Mouse (Mus musculus): ENCODE measurements around the gene 4921536K21Rik.

GRCm38 (mm10) chr11:3883711-3884110 lies 11.2 kb downstream of the 4921536K21Rik start:
- TF ChIP-seq POLR2A (IDR thresholded peaks at IDR 0.05; ENCODE audit: low read depth, low read length) (no peak), CTCF (conservative IDR thresholded peaks at IDR 0.05; ENCODE audit: insufficient read depth, insufficient read length, low read depth, low read length) (no peak)
